Mouse (Mus musculus): ENCODE data around the gene Rcor2. TPM values are rescaled to one million over a fixed set of nuclear protein-coding genes. Genes with fewer than 3 reads are reported as not detected.

Gene Rcor2
- polyA plus RNA-seq, 1 experiment from 2014 or later = 84.8 TPM

DNA sequence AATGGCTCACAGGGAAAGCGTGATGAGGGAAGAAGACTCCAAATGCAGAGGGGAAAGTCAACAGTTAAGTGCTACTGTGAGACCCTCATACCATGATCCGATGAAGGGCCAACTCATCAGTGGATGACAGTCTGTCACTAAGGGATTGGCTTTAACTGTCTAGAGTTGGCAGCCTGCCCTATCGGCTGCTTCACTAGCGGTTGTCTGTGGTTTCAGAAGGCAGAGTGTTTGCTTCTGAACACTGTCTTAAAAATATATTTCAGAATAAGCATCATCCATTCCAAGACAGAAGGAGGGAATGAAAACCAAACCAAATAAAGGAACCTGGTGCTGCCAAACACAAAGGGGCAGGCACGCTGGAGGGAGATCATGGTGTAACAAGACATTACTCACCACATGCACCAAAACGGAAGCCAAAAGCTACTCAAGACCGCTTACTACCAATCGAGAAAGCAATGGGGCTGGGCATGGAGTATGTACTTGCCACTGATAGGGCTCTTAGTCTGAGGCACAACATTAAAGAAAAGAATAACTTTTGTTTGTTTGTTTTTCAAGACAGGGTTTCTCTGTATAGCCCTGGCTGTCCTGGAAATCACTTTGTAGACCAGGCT is 48.0 kb downstream of the Rcor2 start:
- Histone ChIP-seq H3K9me3 (no peaks in the 10 kb centered on the region), H3K4me1 (peaks cover 15% of the 10 kb centered on the region), H3K27ac (no peak overlapping the region), H3K9ac (no peak overlapping the region), H3K4me2 (replicated peaks) (no peak overlapping the region), H3K36me3 (no peaks in the 10 kb centered on the region), H3K27me3 (replicated peaks) (no peaks in the 10 kb centered on the region), H3K4me3 (no peak overlapping the region)
- ATAC-seq (ENCODE audit: low FRiP score, low read depth) = no peak
- WGBS = 87% methylated on average over 8 of the region's 8 CpGs

DNA sequence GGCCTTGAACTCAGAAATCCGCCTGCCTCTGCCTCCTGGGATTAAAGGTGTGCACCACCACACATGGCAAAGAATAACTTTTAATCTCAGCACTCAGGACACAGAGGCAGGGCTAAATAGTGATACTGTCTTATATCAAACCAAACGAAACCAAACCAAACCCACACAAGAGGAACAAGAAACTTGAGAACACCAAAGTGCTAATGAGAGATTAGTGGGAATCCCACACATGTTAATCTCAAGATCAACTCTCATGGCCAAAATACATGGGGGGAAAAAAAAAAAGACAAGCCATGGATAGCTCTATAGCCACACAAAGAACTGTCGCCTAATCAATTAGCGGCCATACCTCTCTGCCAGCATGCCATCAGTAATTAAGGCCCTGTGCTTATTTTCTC is 48.5 kb downstream of the Rcor2 start:
- 89% methylated on average over 4 of the region's 4 CpGs for WGBS
- H3K27me3 ChIP-seq (replicated peaks) = no peaks in the 10 kb centered on the region
- peaks cover 10% of the 10 kb centered on the region for H3K4me1 ChIP-seq
- H3K9ac ChIP-seq = no peak overlapping the region
- no peak overlapping the region for H3K4me2 ChIP-seq (replicated peaks)
- H3K36me3 ChIP-seq = no peaks in the 10 kb centered on the region
- no peak overlapping the region for H3K27ac ChIP-seq
- H3K4me3 ChIP-seq = no peak overlapping the region
- no peak for ATAC-seq (ENCODE audit: low FRiP score, low read depth)
- no peaks in the 10 kb centered on the region for H3K9me3 ChIP-seq

- H3K27me3 ChIP-seq (replicated peaks) = no peaks in the 10 kb centered on the region
- H3K4me3 ChIP-seq = no peak overlapping the region
- H3K27ac ChIP-seq = no peak overlapping the region
- H3K9ac ChIP-seq = no peak overlapping the region
- H3K9me3 ChIP-seq = no peaks in the 10 kb centered on the region
- no peak overlapping the region for H3K4me2 ChIP-seq (replicated peaks)
- ATAC-seq (ENCODE audit: low FRiP score, low read depth) = no peak
- no peaks in the 10 kb centered on the region for H3K4me1 ChIP-seq
- WGBS = 85% methylated on average over 4 of the region's 4 CpGs
- no peaks in the 10 kb centered on the region for H3K36me3 ChIP-seq
These were observed 49.7 kb downstream of the Rcor2 start for GRCm38 (mm10) chr19:7316822-7317221.

DNA sequence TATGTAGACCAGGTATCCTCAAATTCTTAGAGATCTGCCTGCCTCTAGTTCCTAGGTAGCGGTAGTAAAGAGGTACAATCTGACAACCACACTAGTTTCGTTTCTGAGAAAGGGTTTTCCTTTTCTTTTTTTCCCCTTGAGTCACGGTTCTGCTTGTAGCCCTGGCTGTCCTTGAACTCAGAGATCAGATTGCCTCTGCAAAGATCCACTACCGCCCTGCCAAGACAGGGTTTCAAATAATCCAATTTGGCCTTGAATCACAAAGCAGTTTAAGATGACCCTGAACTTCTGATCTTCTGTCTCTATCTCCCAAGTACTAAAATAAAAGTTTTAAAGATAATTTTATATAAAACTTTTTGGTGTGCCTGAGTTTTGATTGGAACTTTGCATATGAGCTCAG is 50.6 kb downstream of the Rcor2 start:
- no peaks in the 10 kb centered on the region for H3K4me1 ChIP-seq
- no peaks in the 10 kb centered on the region for H3K9me3 ChIP-seq
- no peak for ATAC-seq (ENCODE audit: low FRiP score, low read depth)

GRCm38 (mm10) chr19:7320181-7320580 is 53.1 kb downstream of the Rcor2 start:
- ATAC-seq (ENCODE audit: low FRiP score, low read depth) = no peak
- Histone ChIP-seq H3K9me3 (no peaks in the 10 kb centered on the region), H3K27ac (no peak overlapping the region), H3K27me3 (replicated peaks) (no peaks in the 10 kb centered on the region), H3K4me2 (replicated peaks) (no peak overlapping the region), H3K9ac (no peak overlapping the region), H3K4me1 (no peaks in the 10 kb centered on the region), H3K36me3 (no peaks in the 10 kb centered on the region), H3K4me3 (no peak overlapping the region)
- 75% methylated on average over 2 of the region's 2 CpGs for WGBS

More for the DNA sequence above, 50.6 kb downstream of the Rcor2 start:
- Histone ChIP-seq H3K27ac (no peak overlapping the region), H3K36me3 (no peaks in the 10 kb centered on the region), H3K4me3 (no peak overlapping the region), H3K4me2 (replicated peaks) (no peak overlapping the region), H3K9ac (no peak overlapping the region), H3K27me3 (replicated peaks) (no peaks in the 10 kb centered on the region)
- WGBS = 86% methylated on average over 4 of the region's 4 CpGs

DNA sequence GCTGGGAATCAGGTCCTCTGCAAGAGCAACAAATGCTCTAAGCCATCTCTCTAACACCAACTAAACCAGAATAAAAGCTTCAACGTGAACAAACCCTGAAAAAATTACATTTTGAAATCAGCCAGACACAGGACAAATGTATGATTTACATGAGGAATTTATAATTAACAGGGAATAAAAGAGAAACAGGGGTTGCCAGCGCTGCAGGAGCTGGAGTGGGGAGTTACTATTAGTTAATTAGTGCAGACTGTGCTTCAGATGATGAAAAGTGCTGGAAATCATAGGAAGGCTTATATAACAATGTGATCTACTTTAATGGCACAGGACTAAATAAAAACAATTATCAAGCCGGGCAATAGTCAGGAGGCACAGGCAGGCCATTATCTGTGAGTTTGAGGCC is 54.3 kb downstream of the Rcor2 start:
- Histone ChIP-seq H3K27ac (no peak overlapping the region), H3K27me3 (replicated peaks) (no peaks in the 10 kb centered on the region), H3K4me1 (no peaks in the 10 kb centered on the region), H3K36me3 (no peaks in the 10 kb centered on the region), H3K4me3 (no peak overlapping the region), H3K9ac (no peak overlapping the region), H3K9me3 (no peaks in the 10 kb centered on the region), H3K4me2 (replicated peaks) (no peak overlapping the region)
- WGBS = 88% methylated on average over 3 of the region's 3 CpGs
- no peak for ATAC-seq (ENCODE audit: low FRiP score, low read depth)

Other genes with a start within 250 kb of the Rcor2 start
- 6.5 and 6.9 TPM in 2 replicates for gene Fermt3, start 247.9 kb upstream of the Rcor2 start, polyA plus RNA-seq (2016; fragmentation: Nextera tagmentation; extraction: Ambion mirVana)
- 278 and 294 TPM in 2 replicates for gene Stip1, start 227.4 kb upstream of the Rcor2 start, polyA plus RNA-seq (2016; fragmentation: Nextera tagmentation; extraction: Ambion mirVana)
- 3.4 and 5.2 TPM in 2 replicates for gene Macrod1, start 210.5 kb upstream of the Rcor2 start, polyA plus RNA-seq (2016; fragmentation: Nextera tagmentation; extraction: Ambion mirVana)
- 7.0 and 9.9 TPM in 2 replicates for gene Flrt1, start 161.6 kb upstream of the Rcor2 start, polyA plus RNA-seq (2016; fragmentation: Nextera tagmentation; extraction: Ambion mirVana)
- 244 and 249 TPM in 2 replicates for gene Otub1, start 61.0 kb upstream of the Rcor2 start, polyA plus RNA-seq (2016; fragmentation: Nextera tagmentation; extraction: Ambion mirVana)
- 822 and 941 TPM in 2 replicates for gene Cox8a, start 49.7 kb upstream of the Rcor2 start, polyA plus RNA-seq (2016; fragmentation: Nextera tagmentation; extraction: Ambion mirVana)
- 74.0 and 76.0 TPM in 2 replicates for gene Naa40, start 26.1 kb upstream of the Rcor2 start, polyA plus RNA-seq (2016; fragmentation: Nextera tagmentation; extraction: Ambion mirVana)
- gene Mark2, start 74.5 kb downstream of the Rcor2 start, polyA plus RNA-seq (2016; fragmentation: Nextera tagmentation; extraction: Ambion mirVana) = 62.3 and 72.0 TPM in 2 replicates
- 42.8 and 46.6 TPM in 2 replicates for gene Spindoc, start 115.7 kb downstream of the Rcor2 start, polyA plus RNA-seq (2016; fragmentation: Nextera tagmentation; extraction: Ambion mirVana)
- 21.6 and 22.7 TPM in 2 replicates for gene 2700081O15Rik, start 150.3 kb downstream of the Rcor2 start, polyA plus RNA-seq (2016; fragmentation: Nextera tagmentation; extraction: Ambion mirVana)
- gene Rtn3, start 216.0 kb downstream of the Rcor2 start, polyA plus RNA-seq (2016; fragmentation: Nextera tagmentation; extraction: Ambion mirVana) = 390 and 430 TPM in 2 replicates
- 7.3 and 8.3 TPM in 2 replicates for gene Atl3, start 226.7 kb downstream of the Rcor2 start, polyA plus RNA-seq (2016; fragmentation: Nextera tagmentation; extraction: Ambion mirVana)

Measured in neural tube, embryonic 12.5 days (tissue).